Mouse (Mus musculus) regulatory T cell (primary cell): Measurements from ENCODE around the gene Ctnnd1.

Experiments
- in situ Hi-C: fragments of 300-600 bp; cut with MboI, MseI; formaldehyde crosslinking; loops from one replicate; pipeline ENCODE4 v1.15.1; 2025; ENCODE audit warnings: high pct_unique_total_duplicates

Ctnnd1 gene

GRCm38 (mm10) chr2:84650464-84651195, at the start of gene Ctnnd1:
Gene Ctnnd1, minus strand, starts transcription at chr2:84650765.
- in situ Hi-C loops = loop anchor here (25.0 kb wide), 1 partner anchor 1013 kb away; the partner anchor contains the start of gene Zc3h15

DNA sequence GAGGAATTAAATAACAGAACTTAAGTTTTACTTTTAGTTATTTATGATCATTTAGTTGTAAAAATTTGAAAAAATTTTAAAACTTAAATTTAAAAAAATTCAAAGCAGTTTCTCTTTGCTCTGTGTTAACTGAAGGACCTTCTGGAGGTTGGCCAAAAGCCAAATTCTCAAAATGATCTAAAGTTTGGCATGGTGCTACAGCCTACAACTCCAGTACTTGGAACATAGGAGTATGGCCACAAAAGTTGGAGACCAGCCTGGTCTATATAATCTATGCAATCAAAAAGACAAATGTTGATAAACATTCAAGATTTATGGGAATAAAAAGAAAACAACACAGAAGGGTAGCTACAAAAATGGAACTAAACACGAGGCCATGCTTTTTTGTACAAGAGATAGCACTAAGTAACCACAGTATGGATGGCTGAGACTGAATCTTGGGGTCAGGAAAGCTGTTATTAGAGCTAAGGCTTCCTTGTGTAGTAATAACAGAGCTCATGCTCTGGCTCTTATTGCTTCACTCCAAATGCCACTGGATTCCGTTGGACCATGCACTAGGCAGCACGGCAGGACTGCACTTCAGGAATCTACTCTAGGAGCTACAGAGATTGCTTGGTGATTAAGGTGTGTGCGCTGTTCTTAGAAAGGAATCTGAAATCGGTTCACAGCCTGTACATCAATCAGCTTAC, 44.6 kb upstream of the Ctnnd1 start:
- in situ Hi-C loops = loop anchor here (25.0 kb wide), 1 partner anchor 908 kb away; no protein-coding TSS in a partner anchor

- in situ Hi-C loops = loop anchor here (25.0 kb wide), 1 partner anchor 903 kb away; no protein-coding TSS in a partner anchor
These were observed 39.5 kb upstream of the Ctnnd1 start for GRCm38 (mm10) chr2:84690050-84690449.

GRCm38 (mm10) chr2:84688080-84688844, 37.7 kb upstream of the Ctnnd1 start:
- in situ Hi-C loops = loop anchor here (25.0 kb wide), 1 partner anchor 901 kb away; no protein-coding TSS in a partner anchor

GRCm38 (mm10) chr2:84682605-84683183, 32.1 kb upstream of the Ctnnd1 start:
- in situ Hi-C loops = loop anchor here (25.0 kb wide), 1 partner anchor 895 kb away; no protein-coding TSS in a partner anchor

DNA sequence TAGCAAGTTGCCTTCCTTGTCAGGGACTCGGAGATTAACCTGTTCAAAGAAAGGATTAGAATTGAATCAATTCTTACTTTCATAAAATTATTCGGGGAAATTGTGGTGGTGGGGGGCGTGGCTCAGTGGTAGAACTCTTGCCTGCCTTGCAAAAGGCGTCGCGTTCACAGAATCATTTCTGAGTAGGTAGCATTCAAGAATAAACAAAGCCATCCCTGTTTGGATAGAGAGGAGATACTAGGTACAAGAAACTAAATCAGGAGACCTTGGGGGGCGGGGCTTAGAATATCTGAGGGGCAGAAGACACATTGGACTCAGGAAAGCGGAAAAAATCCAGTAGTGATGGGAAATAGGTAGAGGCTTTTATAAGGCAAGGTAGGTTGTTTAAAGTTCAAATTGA, 28.5 kb upstream of the Ctnnd1 start, which contains the start of gene Tmx2:
Gene Tmx2 (minus strand): TSS at position 125 of the 400 bp plus-strand sequence.
- in situ Hi-C loops = loop anchor here (5.0 to 25.0 kb wide), 2 partner anchors 33 to 892 kb away; no protein-coding TSS in a partner anchor

DNA sequence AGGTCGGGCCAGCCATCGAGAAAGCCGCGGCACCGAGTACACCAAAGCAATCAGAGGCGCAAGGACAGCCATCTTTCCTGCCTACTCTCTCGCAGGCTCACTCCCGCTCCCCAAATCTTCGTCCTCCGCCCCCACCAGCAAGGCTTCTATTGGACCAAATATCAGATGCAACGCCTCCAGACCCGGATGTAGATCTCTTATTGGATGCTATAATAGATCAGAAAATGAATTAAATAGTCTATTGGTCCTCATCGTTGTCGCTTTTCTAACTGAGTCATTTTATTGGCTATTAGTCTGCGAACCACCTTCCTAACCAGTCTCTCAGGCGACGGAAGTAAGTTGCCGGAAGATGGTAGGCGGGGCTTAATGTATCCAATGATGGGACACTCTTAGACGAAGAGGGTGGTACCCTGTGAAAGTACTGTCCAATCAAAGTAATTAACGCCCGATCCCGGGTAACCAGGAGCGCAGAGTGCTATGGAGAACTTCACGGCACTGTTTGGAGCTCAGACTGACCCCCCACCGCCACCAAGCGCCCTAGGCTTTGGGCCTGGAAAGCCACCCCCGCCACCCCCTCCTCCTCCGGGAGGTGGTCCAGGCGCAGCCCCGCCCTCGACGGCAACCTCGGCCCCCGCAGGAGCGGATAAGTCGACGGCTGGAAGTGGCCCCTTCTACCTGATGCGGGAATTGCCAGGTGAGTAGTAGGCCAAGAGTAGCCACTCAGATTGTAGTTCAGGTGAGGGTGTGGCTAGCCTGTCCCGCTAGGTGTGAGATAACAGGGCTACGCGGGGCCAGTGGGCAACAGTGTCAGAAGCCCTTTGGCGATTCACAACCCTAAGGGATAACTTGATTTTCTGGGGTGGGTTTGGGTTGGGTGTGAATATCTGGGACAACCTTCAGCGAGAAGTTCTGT, 27.7 kb upstream of the Ctnnd1 start, which contains the start of the genes Gm28635 and Med19:
Gene Gm28635 (minus strand): TSS at position 74 of the 913 bp plus-strand sequence.
Gene Med19 (plus strand): TSS at position 435 of the 913 bp plus-strand sequence.
- in situ Hi-C loops = loop anchor here (5.0 to 25.0 kb wide), 2 partner anchors 34 to 891 kb away; no protein-coding TSS in a partner anchor

- in situ Hi-C loops = loop anchor here (5.0 to 25.0 kb wide), 2 partner anchors 35 to 890 kb away; no protein-coding TSS in a partner anchor
These were observed 26.9 kb upstream of the Ctnnd1 start for GRCm38 (mm10) chr2:84677270-84677967.

- in situ Hi-C loops = loop anchor here (5.0 to 25.0 kb wide), 2 partner anchors 339 to 1034 kb away; partner anchors contain the start of gene Zc3h15
These were observed 21.0 kb upstream of the Ctnnd1 start for GRCm38 (mm10) chr2:84671535-84671934.

DNA sequence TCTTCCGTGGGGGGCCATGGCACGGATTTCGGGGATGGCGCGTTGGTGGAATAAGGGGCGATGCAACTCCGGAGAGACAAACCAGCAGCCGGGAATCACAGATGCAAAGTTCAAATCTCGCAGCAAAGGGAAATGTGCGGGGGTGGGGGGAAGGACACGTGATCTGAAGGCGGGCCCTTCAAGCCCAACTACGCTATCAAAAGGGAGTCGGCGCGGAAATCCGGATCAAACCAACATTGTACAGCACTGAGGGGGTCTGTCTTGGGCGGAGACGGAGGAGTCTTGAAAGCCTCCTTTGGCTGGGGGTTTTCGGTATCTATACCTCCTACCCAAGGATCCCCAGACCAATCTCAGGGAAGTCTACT, 20.0 kb upstream of the Ctnnd1 start, which contains the start of gene Selenoh:
Gene Selenoh (minus strand): TSS at position 202 of the 365 bp plus-strand sequence.
- in situ Hi-C loops = loop anchor here (5.0 to 25.0 kb wide), 2 partner anchors 338 to 1033 kb away; partner anchors contain the start of gene Zc3h15

- in situ Hi-C loops = loop anchor here (5.0 to 25.0 kb wide), 3 partner anchors 53 to 1033 kb away; partner anchors contain the start of gene Zc3h15
These were observed 19.4 kb upstream of the Ctnnd1 start for GRCm38 (mm10) chr2:84669828-84670568.

DNA sequence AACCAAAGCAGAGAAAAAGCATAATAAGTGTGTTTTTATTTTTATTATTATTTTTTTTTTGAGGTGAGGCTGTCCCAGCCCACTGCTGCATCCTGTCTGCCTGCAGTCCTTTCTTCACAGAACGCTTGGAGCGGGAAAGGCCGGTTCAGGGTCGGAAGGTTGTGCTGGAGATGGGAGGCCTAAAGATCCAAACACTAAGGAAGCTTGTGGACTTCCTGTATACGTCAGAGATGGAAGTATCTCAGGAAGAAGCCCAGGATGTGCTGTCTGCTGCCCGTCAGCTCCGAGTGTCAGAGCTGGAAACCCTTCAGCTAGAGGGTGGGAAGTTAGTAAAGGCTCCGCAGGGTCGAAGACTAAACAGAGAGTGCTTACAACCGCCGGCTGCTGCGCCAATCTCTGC, 15.5 kb upstream of the Ctnnd1 start:
- in situ Hi-C loops = loop anchor here (5.0 to 25.0 kb wide), 2 partner anchors 49 to 1029 kb away; partner anchors contain the start of gene Zc3h15

DNA sequence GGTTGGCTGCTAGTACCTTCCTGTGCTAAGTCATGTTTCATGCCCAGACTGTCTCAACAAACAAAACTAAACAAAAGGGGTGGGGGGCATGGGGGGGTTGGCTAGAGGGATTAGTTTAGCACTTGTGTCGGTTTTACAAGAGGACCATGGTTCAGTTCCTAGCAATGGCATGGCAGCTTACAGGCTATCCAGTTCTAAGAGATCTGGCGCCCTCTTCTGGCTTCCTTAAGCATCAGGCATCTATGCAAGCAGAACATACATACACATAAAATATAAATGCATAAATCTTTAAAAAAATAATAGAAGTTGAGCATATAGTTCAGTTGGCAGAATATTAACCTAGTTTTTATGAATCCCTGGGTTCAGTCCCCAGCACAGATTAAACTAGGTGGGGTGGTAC, 12.3 kb upstream of the Ctnnd1 start:
- in situ Hi-C loops = loop anchor here (5.0 to 25.0 kb wide), 2 partner anchors 206 to 1026 kb away; partner anchors contain the start of gene Zc3h15

- in situ Hi-C loops = loop anchor here (5.0 to 25.0 kb wide), 2 partner anchors 203 to 1023 kb away; partner anchors contain the start of gene Zc3h15
These were observed 9.7 kb upstream of the Ctnnd1 start for GRCm38 (mm10) chr2:84660253-84660652.

DNA sequence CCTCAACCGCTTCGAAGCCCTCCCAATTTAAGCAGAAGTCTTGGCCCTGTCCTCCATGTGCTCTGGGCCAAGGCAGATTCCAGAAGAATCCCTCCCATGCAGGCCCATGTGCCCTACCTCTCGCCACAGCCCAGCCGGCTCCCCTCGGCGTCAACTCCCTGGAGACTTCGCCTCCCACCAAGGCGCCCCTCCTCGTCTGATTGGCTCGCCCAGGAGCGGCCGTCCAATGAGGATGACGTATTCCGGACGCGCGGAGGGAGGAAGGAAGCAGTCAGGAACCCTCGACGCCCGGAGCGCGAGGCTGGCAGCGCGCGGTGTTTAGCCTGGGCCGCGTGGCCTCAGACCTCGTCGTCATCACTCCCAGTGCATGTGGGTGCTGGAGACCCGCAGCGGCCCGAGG, 8.2 kb upstream of the Ctnnd1 start, which contains the start of gene Btbd18:
Gene Btbd18 (plus strand): TSS at position 274 of the 400 bp plus-strand sequence.
- in situ Hi-C loops = loop anchor here (25.0 kb wide), 1 partner anchor 1022 kb away; the partner anchor contains the start of gene Zc3h15

DNA sequence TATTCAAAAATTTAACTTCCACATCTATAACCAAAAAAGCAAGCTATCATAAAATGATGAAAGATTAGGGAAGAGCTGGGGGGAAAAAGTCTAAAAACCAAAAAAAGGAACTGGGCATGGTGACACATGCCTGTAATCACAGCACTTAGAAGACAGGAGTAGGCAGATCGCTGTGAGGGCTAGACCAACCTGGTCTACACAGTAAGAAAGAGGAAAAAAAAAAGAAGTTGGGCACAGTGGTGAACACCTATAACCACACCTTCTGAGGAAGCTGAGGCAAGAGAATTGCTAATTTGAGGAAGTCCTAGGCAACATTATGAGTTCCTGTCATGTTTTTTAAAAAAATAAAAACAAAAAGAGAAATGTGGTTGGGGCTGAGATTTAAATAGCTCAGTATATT, 5.3 kb upstream of the Ctnnd1 start:
- in situ Hi-C loops = loop anchor here (25.0 kb wide), 1 partner anchor 1019 kb away; the partner anchor contains the start of gene Zc3h15

GRCm38 (mm10) chr2:84653354-84653753, 2.8 kb upstream of the Ctnnd1 start:
- in situ Hi-C loops = loop anchor here (25.0 kb wide), 1 partner anchor 1016 kb away; the partner anchor contains the start of gene Zc3h15
